Mouse (Mus musculus) heart, adult 11 months (tissue): ENCODE data around the gene 3110082I17Rik.

Source experiments
- DNase-seq: peaks from one replicate; pipeline ENCODE4 v3.0.0; 2022

Gene 3110082I17Rik

DNA sequence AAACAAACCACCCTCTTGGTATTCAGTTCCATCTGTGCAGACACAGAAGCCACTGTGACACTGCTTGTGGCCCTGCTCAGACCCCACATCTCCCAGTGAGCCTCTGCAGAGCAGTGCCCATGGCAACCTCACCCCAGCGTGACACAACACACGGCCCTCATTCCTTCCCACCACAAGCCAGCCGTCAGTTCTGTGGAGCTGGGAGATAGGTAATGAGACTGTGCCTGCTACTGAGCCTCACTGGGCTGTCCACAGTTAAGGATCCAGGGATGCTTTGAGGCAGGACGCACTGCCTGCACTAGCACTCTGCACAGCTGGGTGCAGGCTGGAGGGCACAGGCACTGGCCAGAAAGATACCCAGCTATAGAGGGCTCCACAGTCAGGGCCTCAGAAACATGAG is 10.4 kb downstream of the 3110082I17Rik start:
- no peak for DNase-seq

- peak; percentile 94 for DNase-seq
Observed at GRCm38 (mm10) chr5:139449161-139449791, 11.1 kb downstream of the 3110082I17Rik start.

DNA sequence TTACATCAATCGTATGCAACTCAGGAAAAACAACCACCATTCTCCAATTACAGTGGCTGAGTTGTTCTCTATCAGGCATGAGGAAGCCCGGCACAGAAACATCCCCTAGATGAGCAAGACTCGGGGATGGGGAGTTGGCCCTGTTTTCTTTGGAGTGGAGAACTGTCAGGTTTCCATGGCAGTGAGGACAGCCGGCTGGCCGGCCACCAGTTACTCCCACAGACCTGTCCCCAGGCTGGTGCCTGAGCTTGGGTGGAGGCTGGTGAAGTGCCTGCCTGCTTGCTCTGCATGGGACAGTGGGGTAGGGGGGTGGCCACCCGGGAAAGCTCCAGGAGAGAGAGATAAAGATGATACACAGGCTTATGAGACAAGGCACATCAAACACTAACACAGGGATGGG is 12.3 kb downstream of the 3110082I17Rik start:
- DNase-seq: peak; percentile 91

DNA sequence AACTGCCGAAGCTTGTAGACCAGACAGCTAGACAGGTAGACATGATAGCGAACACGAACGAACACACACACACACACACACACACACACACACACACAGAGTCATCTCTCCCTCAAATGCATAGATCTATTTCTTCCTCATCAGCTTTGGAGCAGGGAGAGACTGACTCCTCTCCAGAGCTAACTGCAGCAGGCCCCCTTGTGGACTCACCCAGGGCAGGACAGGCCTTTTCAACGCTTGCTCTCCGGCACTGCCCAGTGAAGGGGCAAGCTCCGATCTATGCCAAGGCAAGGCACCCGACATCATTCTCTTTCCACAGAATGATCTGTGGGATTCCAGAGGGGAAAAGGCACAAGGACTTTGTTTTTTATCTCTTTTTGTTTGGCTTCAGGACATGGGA is 15.1 kb downstream of the 3110082I17Rik start:
- DNase-seq: no peak

DNA sequence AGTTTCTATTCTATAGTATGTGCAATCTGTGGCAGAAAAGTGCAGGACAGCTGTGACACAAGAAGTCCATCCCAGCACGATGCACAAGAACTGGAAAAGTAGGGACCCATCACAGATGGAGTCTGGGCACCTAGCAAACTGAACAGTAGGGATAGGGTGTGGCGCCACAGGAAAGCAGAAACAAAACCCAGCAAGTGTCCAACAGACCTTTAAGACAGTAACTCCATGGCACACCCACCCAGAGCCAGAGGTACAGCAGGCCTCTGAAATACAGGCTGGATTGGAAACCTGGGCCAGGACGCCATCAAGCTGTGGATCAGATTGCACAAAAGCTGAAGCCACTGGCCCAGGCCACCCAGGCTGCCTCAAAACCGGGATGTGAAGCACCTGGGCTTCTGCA is 17.4 kb downstream of the 3110082I17Rik start:
- peak; percentile 90 for DNase-seq

GRCm38 (mm10) chr5:139442428-139442827 is 17.9 kb downstream of the 3110082I17Rik start:
- peak; percentile 89 for DNase-seq

GRCm38 (mm10) chr5:139441726-139442018 is 18.7 kb downstream of the 3110082I17Rik start:
- DNase-seq: peak; percentile 92

DNA sequence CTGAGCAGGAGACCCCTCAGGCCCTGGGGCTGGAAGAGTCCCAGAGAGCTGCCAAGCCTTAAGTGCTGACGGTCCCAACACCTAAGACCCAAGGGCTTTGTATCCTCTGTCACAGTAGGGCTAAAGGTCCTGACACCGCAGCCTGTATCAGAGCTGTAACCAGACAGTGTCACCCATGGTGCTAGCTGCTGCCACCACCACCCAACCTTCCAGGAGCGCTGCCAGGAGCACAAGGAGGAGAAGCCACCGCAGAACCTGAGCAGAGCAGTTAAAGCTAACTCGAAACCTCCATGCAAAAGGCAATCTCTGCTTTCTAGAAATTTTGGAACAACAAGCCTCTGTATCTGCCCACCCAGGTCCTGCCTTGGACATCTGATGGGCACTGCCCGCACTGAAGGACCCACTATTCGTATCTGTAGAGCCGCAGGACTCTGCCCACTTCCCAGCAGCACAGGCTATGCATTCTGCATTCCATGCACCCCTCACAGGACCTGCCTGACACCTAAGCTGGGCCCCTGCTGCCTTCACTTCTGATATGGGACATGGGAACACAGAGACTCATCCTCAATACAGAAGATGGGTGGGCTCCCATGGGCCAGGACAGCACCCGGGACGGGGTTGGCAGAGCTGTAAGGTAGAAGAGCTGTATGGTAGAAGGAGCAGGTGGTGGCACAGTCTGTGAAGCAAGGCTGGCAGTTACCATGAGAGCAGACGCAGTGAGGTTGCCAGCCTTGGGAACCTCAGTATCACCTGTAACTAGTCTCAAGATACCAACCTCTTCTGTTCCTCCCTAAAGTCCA is 19.2 kb downstream of the 3110082I17Rik start:
- peak; percentile 90 for DNase-seq

GRCm38 (mm10) chr5:139440451-139440850 is 19.9 kb downstream of the 3110082I17Rik start:
- peak; percentile 96 for DNase-seq

- DNase-seq: peak; percentile 88
Observed at GRCm38 (mm10) chr5:139438440-139438839, 21.9 kb downstream of the 3110082I17Rik start.

DNA sequence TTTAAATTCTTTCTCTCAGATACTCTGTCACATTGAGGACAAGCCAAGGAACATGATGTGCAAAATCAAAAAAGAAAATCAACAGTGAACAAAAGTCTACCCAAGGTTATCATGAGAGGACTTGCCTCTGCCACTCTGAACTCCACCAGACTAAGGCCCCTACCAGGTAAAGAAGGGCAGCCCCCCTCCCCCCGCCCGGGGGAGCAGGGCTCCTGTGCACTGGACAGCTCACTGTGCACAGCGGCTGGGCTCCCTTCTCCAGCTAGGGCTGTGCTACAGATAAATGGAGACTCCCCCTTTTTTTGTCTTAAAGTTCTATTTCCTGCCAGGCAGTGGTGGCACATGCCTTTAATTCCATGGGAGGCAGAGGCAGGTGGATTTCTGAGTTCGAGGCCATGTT is 22.6 kb downstream of the 3110082I17Rik start:
- DNase-seq: no peak

DNA sequence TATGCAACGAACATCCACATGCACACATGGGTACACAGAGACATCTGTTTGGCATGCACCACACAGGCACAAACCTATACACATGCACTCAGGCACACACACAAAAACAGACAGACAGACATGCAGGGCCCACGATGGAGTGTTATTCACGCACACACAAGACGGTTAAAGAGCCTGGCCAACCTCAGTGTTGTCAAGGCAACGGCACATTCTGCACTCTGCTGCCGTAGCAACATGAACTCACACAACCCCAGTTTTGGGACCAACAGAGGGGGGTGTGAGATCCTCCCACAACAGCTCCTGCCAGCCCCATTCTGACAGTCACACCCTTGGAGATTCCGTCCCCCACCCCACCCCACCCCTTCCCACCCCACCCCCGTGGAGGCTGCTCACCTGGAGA is 25.4 kb downstream of the 3110082I17Rik start:
- DNase-seq: peak; percentile 95

DNA sequence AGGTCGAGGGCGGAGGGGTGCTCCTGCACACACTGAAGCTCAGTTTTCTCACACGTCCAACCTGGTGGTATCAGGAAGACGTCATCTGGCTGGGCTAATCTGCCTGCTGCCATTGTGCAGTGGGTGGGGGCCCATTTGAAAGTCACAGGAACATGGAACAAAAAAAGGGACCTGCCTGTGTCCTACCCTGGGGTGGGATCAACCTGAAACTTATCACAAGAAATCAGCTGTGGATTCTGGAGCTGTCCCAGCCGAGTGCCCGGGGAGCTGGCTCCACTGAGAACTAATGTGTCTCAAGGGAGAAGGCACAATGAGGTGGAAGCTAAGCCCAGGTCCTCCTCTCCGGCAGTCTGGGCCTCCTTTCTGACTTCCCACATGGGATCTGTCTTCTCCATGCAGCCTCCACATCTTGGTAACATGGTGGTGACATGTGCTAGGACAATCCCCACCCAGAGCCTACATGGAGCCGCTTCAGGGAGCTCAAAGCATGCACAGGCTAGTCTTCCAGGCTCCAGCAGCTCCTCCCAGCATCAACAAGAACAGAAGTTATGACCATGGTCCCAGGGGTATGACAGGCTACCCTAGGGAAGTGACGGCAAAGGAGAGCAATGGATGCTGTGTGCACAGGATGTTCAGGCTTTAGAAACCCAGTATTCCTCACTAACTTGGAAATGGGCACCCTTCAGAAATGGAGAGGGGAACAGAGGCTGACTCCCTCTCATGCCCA is 26.3 kb downstream of the 3110082I17Rik start:
- DNase-seq: peak; percentile 97

DNA sequence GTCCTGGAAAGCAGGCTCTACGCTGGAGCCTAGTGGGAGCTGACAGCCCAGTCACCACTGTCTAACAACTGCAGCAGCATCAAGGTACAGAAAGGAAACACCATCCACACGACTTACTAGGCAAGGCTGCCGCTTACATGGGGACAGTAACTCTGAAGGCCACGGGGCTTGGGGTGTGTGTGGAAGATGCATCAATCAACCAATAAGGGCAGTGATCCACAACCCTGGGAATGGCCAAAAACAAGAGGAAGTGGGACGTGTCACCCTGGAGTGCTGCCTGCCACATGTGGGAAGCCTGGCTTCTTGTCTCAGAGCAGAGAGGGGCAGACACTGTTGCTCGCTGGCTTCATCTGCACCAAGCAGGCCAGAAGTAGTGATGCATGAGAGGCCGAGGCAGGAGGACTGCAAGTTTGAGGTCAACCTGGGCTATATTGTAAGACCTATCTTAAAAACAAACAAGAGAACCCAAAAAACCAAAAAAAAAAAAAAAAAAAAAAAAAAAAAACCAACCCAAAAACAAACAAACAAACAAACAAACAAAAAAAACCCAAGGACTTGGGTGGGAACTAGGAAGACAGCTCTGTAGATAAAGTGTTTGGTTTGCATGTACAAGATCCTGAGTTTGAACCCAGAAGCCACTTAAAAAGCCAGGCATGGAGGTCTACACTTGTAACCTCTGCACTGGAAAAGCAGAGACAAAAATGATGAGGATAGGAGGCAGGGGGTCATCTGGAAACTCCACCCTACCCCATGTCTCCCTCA is 27.4 kb downstream of the 3110082I17Rik start:
- peak; percentile 94 for DNase-seq

- DNase-seq: no peak
Observed at GRCm38 (mm10) chr5:139432333-139432732, 28.0 kb downstream of the 3110082I17Rik start.

DNA sequence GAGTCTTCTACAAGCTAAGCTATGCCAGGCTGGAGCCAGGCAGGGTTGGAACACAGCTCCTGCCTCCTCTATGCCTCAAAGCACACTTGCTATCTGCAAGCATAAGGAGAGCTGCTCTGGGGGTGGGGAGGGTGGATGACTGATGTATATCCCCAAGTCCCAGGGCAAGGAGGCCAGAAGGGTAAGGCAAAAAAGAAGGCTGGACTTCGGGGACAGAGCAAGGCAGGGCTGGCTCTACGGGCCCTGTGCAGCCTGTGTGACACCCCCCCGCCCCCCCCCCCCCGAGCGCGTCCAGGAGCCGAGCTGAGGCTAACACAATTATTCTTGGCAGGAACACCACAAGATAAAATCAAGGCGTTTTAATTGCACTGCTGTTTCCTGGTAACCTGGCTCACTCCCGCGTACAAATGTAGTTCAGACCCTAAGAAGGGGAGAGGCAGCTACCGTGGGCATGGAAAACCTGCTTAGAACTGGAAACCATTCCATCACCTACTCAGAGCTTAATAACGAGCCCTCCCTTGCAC is 30.4 kb downstream of the 3110082I17Rik start:
- no peak for DNase-seq

DNA sequence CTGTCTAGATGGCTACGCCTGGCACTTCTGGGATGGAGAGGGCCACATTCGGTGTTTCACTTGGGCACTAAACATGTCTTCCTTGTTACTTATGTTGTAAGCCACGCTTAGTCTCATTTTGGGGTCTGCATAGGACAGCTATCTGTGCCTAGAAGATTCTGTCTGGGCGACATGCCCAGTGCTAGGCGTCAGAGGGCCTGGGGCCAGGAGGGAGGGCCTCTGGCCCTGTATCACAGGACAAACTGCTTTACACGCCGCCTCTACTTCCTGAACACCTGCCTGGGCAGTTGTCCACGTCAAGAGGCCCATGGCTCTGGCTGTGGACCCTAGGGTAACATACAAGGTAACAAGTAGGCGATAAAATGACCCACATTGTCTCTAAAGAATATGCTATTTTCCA is 32.3 kb downstream of the 3110082I17Rik start:
- DNase-seq: peak; percentile 95

- no peak for DNase-seq
Observed at GRCm38 (mm10) chr5:139427001-139427400, 33.3 kb downstream of the 3110082I17Rik start.

- DNase-seq: no peak
Observed at GRCm38 (mm10) chr5:139425198-139425597, 35.1 kb downstream of the 3110082I17Rik start.

DNA sequence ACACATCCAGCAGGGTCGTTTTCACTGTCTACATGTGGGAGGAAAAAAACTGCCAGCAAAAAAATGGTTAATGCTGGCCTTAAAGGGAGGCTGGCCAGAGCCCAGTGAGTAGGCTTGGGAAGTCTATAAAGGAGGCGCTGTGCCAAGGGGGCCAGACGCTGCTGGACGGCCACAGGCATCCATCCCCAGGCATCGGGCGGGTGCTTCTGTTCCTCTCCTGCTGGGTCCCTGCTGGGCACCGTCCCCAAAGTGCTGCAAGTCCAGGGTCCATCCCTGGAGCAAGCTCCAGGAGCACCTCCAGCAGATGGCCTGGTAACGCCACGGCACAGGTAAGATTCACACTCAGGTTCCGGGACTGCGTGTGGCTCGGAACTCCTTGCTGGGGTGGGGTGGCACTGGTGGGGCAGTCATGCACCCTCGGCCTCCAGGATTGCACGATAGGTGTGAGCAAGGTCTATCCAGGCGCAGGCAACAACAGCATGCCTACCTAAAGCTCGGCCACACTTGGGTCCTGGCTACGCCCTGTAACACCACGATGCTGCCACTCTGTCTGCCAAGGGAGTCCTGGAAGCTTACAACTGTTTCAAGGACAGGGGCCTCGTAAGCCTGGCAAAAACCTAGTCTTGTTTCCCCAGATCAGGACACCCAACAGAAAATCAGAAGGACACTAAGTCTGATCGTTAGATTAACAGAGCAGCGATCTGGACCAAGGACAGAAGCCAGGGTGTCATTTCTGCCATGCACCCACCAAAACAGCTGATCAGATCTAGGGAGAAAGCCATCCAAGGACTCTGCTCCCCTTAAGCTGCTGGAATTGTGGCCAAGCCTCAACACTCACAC is 37.1 kb downstream of the 3110082I17Rik start, which contains the start of gene Gper1:
TSS of gene Gper1 (plus strand) at position 126 of the 840 bp plus-strand sequence.
- peak; percentile 94 for DNase-seq

- peak; percentile 89 for DNase-seq
Observed at GRCm38 (mm10) chr5:139418633-139419032, 41.7 kb downstream of the 3110082I17Rik start.

- no peak for DNase-seq
Observed at GRCm38 (mm10) chr5:139418110-139418509, 42.2 kb downstream of the 3110082I17Rik start.
